Mouse (Mus musculus) layer of hippocampus, postnatal 25 days (tissue): ENCODE results near the gene BC107364. TPM values are rescaled to one million over a fixed set of nuclear protein-coding genes. Genes with fewer than 3 reads are reported as not detected.
"Not testable (repeated sequence)": the region's sequence is repeated elsewhere in the genome, so short reads cannot be mapped to it uniquely, and the experiment has no call there.

Experiments
- DNase-seq, 2 experiments: peaks; one replicate each; pipeline ENCODE4 v3.0.0; 2022; ENCODE audit warnings: mixed read lengths in 2 of 2, low spot score in 1 of 2; ENCODE audit errors: extremely low spot score in 1 of 2
- total RNA-seq, 2 experiments: library from RNA; stranded (reverse); gene quantifications; 2 replicates each; pipeline ENCODE4 v1.2.3; 2021

The BC107364 gene
- total RNA-seq, 2 experiments from 2014 or later: not detected

DNA sequence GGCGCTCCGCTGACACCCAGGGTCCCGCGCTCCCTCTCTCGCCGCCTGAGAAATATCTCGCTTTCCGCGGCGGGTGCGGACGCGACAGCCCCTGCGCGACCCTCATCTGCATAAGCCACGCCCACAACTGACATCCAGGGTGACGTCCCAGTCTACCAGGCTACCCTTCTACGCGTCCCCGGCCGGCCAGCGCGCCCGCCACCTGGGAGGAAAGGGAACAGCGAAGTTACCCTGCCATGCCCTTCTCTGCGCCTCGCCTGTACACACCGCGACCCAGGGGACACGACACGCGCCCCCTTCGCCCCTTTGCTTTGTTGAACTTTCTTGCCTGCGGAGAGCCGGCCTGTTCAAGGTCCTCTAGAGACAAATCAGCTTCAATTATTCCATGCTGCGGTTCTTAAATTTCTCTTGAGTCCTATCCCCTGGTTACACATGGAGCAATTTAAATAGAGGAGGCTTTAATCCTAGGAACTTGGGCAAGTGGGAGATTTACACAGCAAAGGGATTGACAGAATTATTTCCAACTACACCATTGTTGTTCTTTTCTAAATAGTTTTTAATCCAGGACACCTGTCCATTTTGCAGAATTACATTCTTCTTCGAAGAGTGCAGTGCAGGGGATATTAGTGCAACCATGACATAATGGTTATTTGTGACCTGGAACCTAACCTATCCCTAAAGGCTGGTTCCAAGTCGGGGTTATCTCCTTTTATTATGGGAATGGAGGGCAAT is 34.9 kb upstream of the BC107364 start:
- DNase-seq: not testable (repeated sequence)

- DNase-seq: not testable (repeated sequence)
Observed at GRCm38 (mm10) chr3:96486064-96486827, 34.1 kb upstream of the BC107364 start.

DNA sequence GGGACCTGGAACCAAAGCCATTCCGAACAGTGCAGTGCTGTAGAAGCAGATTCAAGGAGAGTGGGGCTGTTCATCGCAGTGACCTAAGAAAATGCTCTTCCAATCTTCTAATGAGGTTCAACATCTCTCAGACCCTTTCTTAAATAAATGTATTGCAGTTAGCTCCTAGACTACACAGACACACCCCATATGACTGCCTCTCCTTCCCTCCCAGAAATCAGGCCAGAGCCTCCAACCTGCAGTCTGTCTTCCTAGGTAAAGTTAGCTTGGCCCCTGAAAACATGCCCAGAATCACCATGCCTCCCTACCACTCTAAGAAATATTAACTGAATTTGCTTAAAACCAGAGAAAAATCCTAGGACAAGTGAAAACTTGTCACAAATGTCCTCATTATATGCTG is 33.3 kb upstream of the BC107364 start:
- no peak for DNase-seq

DNA sequence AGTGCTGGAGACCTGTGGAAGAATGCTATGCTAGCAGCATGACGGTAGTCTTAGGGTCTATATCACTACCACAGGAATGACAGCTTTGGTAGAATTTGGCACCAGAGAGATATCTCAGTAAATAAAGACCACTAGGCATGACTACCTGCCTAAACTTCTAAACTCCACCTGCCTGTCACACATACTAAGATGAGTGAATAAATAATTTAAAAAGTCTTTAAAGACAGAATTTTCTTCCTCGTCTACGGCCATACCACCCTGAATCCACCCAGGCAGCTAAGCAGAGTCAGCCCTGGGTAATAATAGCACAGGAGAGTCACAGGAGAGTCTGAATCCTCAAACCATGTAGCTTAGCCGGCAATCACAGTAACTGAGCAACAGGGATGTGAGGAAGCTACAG is 32.8 kb upstream of the BC107364 start:
- no peak for DNase-seq

- DNase-seq: no peak
Observed at GRCm38 (mm10) chr3:96483946-96484345, 31.8 kb upstream of the BC107364 start.

DNA sequence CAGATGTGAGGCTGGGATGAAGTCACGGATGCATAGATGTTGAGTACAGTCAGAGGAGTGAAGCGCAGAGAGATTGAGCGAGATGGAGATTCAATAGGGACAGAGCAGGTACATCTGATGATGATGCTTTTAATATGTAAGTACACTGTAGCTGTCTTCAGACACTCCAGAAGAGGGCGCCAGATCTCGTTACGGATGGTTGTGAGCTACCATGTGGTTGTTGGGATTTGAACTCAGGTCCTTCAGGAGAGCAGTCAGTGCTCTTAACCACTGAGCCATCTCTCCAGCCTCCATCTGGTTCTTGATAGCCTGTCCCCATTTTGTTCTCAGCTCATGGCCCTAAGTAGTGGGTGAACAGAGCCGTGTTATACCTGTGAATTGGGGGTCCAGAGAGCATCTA is 30.9 kb upstream of the BC107364 start:
- not testable (repeated sequence) for DNase-seq

- DNase-seq: no peak
Observed at GRCm38 (mm10) chr3:96482451-96482850, 30.3 kb upstream of the BC107364 start.

DNA sequence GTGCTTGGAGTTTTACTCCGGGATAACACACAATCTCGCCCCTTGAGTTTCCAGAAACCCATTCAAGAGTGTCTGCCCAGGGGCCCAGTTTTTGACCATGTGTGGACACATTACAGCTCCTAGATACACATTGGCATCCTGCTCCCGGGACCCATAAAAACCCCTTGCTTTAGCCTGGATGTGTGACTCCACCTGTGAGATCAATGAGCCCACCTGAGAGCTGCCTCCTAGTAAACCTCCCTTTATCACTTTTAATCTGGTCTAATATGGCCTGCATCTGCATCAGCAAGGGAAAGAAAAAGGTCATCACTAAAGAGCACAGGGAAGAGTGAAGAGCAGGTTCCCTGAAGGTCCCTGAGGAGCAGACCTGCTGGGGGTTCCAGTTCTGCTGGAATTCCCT is 29.8 kb upstream of the BC107364 start:
- no peak for DNase-seq

GRCm38 (mm10) chr3:96480684-96481270 is 28.7 kb upstream of the BC107364 start:
- no peak for DNase-seq

DNA sequence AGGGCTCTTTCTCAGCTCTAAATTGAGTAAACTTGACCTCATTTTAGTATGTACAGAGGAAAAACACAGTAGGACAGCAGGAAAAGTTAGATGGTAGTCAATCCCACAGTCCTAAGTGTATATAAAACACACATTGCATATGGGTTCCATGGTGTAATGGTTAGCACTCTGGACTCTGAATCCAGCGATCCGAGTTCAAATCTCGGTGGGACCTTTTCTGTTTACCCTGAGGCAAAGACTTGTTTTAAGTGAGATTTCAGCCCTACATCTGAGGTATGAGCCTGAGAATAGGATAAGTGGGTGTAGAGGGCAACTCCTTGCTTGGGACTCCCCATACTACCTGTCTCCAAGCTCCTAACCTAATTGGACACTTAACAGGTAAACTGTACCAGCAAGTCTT is 27.1 kb upstream of the BC107364 start:
- no peak for DNase-seq

DNA sequence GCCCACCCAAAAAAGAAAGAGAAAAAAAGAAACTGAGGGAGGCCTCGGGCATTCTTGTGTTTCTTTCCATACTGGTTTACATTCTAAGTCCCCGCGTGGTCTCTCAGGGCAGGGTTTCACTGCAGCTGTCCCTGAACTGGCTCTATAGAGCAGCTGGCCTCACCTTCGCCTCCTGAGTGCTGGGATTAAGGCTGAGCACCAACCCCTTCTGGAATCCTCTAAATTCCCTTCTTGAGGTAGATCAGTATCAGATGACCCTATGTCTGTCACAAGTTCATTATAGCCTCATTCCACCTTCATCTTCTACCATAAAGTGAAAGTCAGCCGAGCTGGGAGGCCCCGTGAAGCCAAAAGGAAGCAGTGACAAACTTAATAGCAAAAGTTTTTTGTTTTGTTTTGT is 25.5 kb upstream of the BC107364 start:
- no peak for DNase-seq

GRCm38 (mm10) chr3:96477084-96477483 is 25.0 kb upstream of the BC107364 start:
- no peak for DNase-seq

GRCm38 (mm10) chr3:96474909-96475655 is 23.0 kb upstream of the BC107364 start:
- DNase-seq: no peak

GRCm38 (mm10) chr3:96473556-96473955 is 21.4 kb upstream of the BC107364 start:
- not testable (repeated sequence) for DNase-seq

DNA sequence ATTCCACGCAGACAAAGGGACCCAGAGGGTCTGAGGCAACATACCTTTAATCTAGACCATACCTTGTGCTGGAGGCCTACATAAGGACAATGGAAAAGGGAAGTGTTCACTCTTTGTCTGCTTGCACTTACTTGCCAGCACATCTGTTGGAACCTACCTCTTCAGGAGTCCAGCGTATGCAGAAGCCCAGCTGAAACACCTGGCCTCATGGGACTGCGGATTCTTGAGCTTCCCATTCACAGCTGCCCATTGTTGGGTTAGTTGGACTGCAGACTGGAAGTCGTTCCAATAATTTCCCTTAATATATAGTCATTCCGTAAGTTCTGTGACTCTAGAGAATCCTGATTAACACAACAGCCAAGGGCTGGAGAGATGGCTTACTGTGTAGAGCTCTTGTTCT is 20.0 kb upstream of the BC107364 start:
- DNase-seq: no peak

DNA sequence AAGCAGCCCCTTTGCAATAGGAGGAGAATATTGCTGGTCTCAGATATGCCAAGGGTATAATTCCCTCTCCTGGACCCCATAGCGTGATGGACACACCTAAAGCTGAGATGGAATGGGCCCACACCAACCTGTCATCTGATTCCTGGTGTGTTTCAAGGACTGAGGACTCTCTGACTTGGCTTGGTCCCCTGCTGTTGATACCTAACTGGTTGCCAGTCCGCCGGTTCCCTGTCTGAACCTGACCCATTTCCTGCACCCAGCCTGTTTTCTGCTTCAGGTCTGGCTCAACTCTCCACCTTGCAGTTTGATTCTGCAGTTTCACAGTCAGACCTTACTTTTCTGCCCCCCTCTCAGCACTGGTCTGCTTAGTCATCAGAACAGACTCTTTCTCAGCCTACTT is 17.5 kb upstream of the BC107364 start:
- no peak for DNase-seq

DNA sequence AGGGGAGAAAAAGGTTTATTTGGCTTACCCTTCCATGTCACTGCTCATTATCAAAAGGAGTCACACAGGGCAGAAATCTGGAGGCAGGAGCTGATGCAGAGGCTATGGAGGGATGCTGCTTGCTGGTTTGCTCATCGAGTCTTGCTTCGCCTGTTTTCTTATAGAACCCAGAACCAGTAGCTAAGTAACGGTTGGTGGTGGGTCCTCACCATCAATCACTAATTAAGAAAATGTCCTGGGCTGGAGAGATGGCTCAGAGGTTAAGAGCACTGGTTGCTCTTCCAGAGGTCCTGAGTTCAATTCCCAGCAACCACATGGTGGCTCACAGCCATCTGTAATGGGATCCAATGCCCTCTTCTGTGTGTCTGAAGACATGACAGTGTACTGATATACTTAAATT is 16.2 kb upstream of the BC107364 start:
- DNase-seq: not testable (repeated sequence)

- DNase-seq: no peak
Observed at GRCm38 (mm10) chr3:96467641-96468040, 15.5 kb upstream of the BC107364 start.

GRCm38 (mm10) chr3:96463891-96464290 is 11.8 kb upstream of the BC107364 start:
- DNase-seq: no peak

GRCm38 (mm10) chr3:96460568-96460870 is 8.4 kb upstream of the BC107364 start:
- not testable (repeated sequence) for DNase-seq
